ENCODE assay signal across 17 mouse cellular contexts in genomic region chr4:101306132-101306915, GRCm38 (mm10). TPM values are rescaled to one million over a fixed set of nuclear protein-coding genes. Genes with fewer than 3 reads are reported as not detected.
DNase-seq lines count a peak whose midpoint lies in the region; ATAC-seq and TF ChIP-seq lines count a peak whose summit lies in the region.
"Had no signal": no experiment of that assay in that cellular context is flagged by ENCODE, and none has a peak within 500 bp of the region (broad histone marks: within the 10 kb centered on the region; RNA-seq: fewer than 3 reads in every experiment).

No protein-coding gene starts in this region.

- H3K4me3 ChIP-seq in hindbrain, embryonic 15.5 days: no peak overlapping the region
- H3K4me3 ChIP-seq in hindbrain, embryonic 12.5 days: no peak overlapping the region
- no peak overlapping the region for H3K4me3 ChIP-seq in hindbrain, postnatal 0 days (ENCODE audit: low read length)
- H3K4me3 ChIP-seq: erythroblast, embryonic 14.5 days; heart, embryonic 13.5 days; liver, embryonic 13.5 days; myocyte had no signal

- 20% methylated on average over 8 of the region's 8 CpGs for WGBS in hindbrain, embryonic 15.5 days
- WGBS in hindbrain, embryonic 12.5 days: 46% methylated on average over 8 of the region's 8 CpGs
- WGBS in hindbrain, postnatal 0 days: 25% methylated on average over 8 of the region's 8 CpGs

- no peak overlapping the region for H3K9ac ChIP-seq in hindbrain, embryonic 15.5 days
- H3K9ac ChIP-seq in hindbrain, embryonic 12.5 days: no peak overlapping the region
- no peak overlapping the region for H3K9ac ChIP-seq in hindbrain, postnatal 0 days (replicated peaks; ENCODE audit: low read length)
- H3K9ac ChIP-seq: heart, embryonic 13.5 days; liver, embryonic 13.5 days had no signal

- H3K27me3 ChIP-seq in hindbrain, embryonic 15.5 days: no peaks in the 10 kb centered on the region
- H3K27me3 ChIP-seq in hindbrain, embryonic 12.5 days: no peaks in the 10 kb centered on the region
- H3K27me3 ChIP-seq in hindbrain, postnatal 0 days (ENCODE audit: insufficient read depth, low read length): no peaks in the 10 kb centered on the region
- H3K27me3 ChIP-seq: liver, embryonic 13.5 days had no signal

- peak; percentile 27 for DNase-seq in right cerebral cortex, adult 18-20 months
- DNase-seq in right cerebral cortex, postnatal 36 days (ENCODE audit: low spot score in 2 of 2): no peak
- DNase-seq in hindbrain, postnatal 0 days (ENCODE audit: low spot score): peak; percentile 40
- DNase-seq in cerebellum, adult 18-20 months: no peak
- no peak for DNase-seq in cerebellum, postnatal 10 days
- DNase-seq: adrenal gland, postnatal 36 days; cerebellum, adult 11-12 months; gastrocnemius, postnatal 25 days; liver, embryonic 13.5 days; spleen, adult 18-20 months had no signal

- no peak overlapping the region for H3K4me2 ChIP-seq in hindbrain, embryonic 15.5 days
- no peak overlapping the region for H3K4me2 ChIP-seq in hindbrain, embryonic 12.5 days (replicated peaks)
- H3K4me2 ChIP-seq in hindbrain, postnatal 0 days (ENCODE audit: low read depth, low read length): no peak overlapping the region
- H3K4me2 ChIP-seq: heart, embryonic 13.5 days; liver, embryonic 13.5 days had no signal

- no peaks in the 10 kb centered on the region for H3K9me3 ChIP-seq in hindbrain, embryonic 15.5 days
- no peaks in the 10 kb centered on the region for H3K9me3 ChIP-seq in hindbrain, embryonic 12.5 days (replicated peaks)
- no peaks in the 10 kb centered on the region for H3K9me3 ChIP-seq in hindbrain, postnatal 0 days (ENCODE audit: low read length)
- H3K9me3 ChIP-seq: heart, embryonic 13.5 days; liver, embryonic 13.5 days had no signal

- ATAC-seq in hindbrain, embryonic 15.5 days (ENCODE audit: low FRiP score, low read depth): peak; percentile 34; the same call in 1 of the 2 replicates
- no peak for ATAC-seq in hindbrain, embryonic 12.5 days (ENCODE audit: low FRiP score)
- ATAC-seq in hindbrain, postnatal 0 days: no peak

- no peak for TF ChIP-seq CTCF in hindbrain, postnatal 0 days (IDR thresholded peaks at IDR 0.05; ENCODE audit: low read depth)

- H3K36me3 ChIP-seq in hindbrain, embryonic 15.5 days: no peaks in the 10 kb centered on the region
- no peaks in the 10 kb centered on the region for H3K36me3 ChIP-seq in hindbrain, embryonic 12.5 days
- no peaks in the 10 kb centered on the region for H3K36me3 ChIP-seq in hindbrain, postnatal 0 days (ENCODE audit: insufficient read depth, low read length)
- H3K36me3 ChIP-seq: heart, embryonic 13.5 days; liver, embryonic 13.5 days had no signal

- 0 out of 2 replicates have a peak overlapping the region, but pooled peaks have one; percentile 11 for H3K27ac ChIP-seq in hindbrain, embryonic 15.5 days (replicated peaks)
- no peak overlapping the region for H3K27ac ChIP-seq in hindbrain, embryonic 12.5 days
- no peak overlapping the region for H3K27ac ChIP-seq in hindbrain, postnatal 0 days
- H3K27ac ChIP-seq: heart, embryonic 13.5 days; kidney, postnatal 0 days; liver, embryonic 13.5 days; stomach, postnatal 0 days had no signal

- H3K4me1 ChIP-seq in hindbrain, embryonic 15.5 days (replicated peaks): peaks cover 7% of the 10 kb centered on the region; the same call in 1 of the 2 replicates
- no peaks in the 10 kb centered on the region for H3K4me1 ChIP-seq in hindbrain, embryonic 12.5 days
- H3K4me1 ChIP-seq in hindbrain, postnatal 0 days (ENCODE audit: insufficient read depth, low read length): 0 out of 2 replicates have a peak, but pooled peaks cover 6% of the 10 kb centered on the region

RNA-seq across cellular contexts. Expression of gene Jak1, which starts 41.2 kb away (rescaled TPM):
- 81.0 and 84.0 TPM in 2 replicates for polyA plus RNA-seq in hindbrain, embryonic 15.5 days (2015; fragmentation: Nextera tagmentation; extraction: Ambion mirVana)
- polyA plus RNA-seq in hindbrain, embryonic 12.5 days (2016; fragmentation: Nextera tagmentation; extraction: Ambion mirVana): 61.7 and 66.1 TPM in 2 replicates
- total RNA-seq in hindbrain, postnatal 0 days (2014; rRNA removed): 63.1 and 79.4 TPM in 2 replicates
- polyA plus RNA-seq in hindbrain, postnatal 0 days (2015; fragmentation: Nextera tagmentation; extraction: Ambion mirVana): 106 and 112 TPM in 2 replicates

Comparison
In these comparisons a context has a peak if more than half of its experiments do, and no peak if none do; other contexts are left out.
1. DNase-seq: peak in right cerebral cortex, adult 18-20 months (single experiment) and hindbrain, postnatal 0 days (single experiment); none in right cerebral cortex, postnatal 36 days (0 of 2), cerebellum, adult 18-20 months (0 of 2) and cerebellum, postnatal 10 days (0 of 2).